Mouse (Mus musculus) neural tube, embryonic 15.5 days (tissue): ENCODE measurements around the gene Cs. TPM values are rescaled to one million over a fixed set of nuclear protein-coding genes. Genes with fewer than 3 reads are reported as not detected.
A peak's percentile ranks its signal among the peaks of the same experiment; 100 is the strongest.
"Not testable (repeated sequence)": the region's sequence is repeated elsewhere in the genome, so short reads cannot be mapped to it uniquely, and the experiment has no call there.

ENCODE experiments used
- ATAC-seq: fragments of 200-750 bp; cut with Nextera tagmentation; 2 replicates; pipeline ENCODE4 v1.8.0; 2017; ENCODE audit warnings: mild to moderate bottlenecking, moderate TSS enrichment, moderate library complexity; ENCODE audit not compliant: low FRiP score
- H3K27ac ChIP-seq: fragments of 300-500 bp; sonication (generic); replicated peaks from 2 replicates; pipeline ENCODE4 v1.5.1; 2015; ENCODE audit warnings: mild to moderate bottlenecking, inconsistent platforms
- H3K27me3 ChIP-seq: fragments of 300-500 bp; sonication (generic); replicated peaks from 2 replicates; pipeline ENCODE4 v1.6.1; 2015; ENCODE audit warnings: inconsistent platforms
- H3K36me3 ChIP-seq: fragments of 300-500 bp; sonication (generic); 2 replicates; pipeline ENCODE4 v1.6.1; 2015; ENCODE audit warnings: inconsistent platforms
- H3K4me1 ChIP-seq: fragments of 300-500 bp; sonication (generic); 2 replicates; pipeline ENCODE4 v1.6.1; 2015; ENCODE audit warnings: inconsistent platforms
- H3K4me2 ChIP-seq: fragments of 300-500 bp; sonication (generic); 2 replicates; pipeline ENCODE4 v1.6.1; 2015; ENCODE audit warnings: inconsistent platforms, mild to moderate bottlenecking, moderate library complexity
- H3K4me3 ChIP-seq: fragments of 300-500 bp; sonication (generic); replicated peaks from 2 replicates; pipeline ENCODE4 v1.5.1; 2015; ENCODE audit warnings: mild to moderate bottlenecking, inconsistent platforms
- H3K9ac ChIP-seq: fragments of 300-500 bp; sonication (generic); replicated peaks from 2 replicates; pipeline ENCODE4 v1.6.1; 2015; ENCODE audit warnings: mild to moderate bottlenecking, inconsistent platforms
- H3K9me3 ChIP-seq: fragments of 300-500 bp; sonication (generic); replicated peaks from 2 replicates; pipeline ENCODE4 v1.6.1; 2016; ENCODE audit warnings: inconsistent platforms
- WGBS: fragments of 180-500 bp; shearing (Covaris S2); methylation state at CpG from one replicate; pipeline ENCODE4 v1.1.7; 2015; ENCODE audit warnings: mixed read lengths; 5-methylcytosine and 5-hydroxymethylcytosine counted together
- polyA plus RNA-seq: library from polyadenylated mRNA; unstranded; fragments of >200 nt; fragmentation: Nextera tagmentation; extraction: Ambion mirVana; gene quantifications from 2 replicates; pipeline ENCODE4 v1.2.1, GENCODE M21; 2015

Gene Cs
- polyA plus RNA-seq, 1 experiment from 2014 or later, result 268 TPM

DNA sequence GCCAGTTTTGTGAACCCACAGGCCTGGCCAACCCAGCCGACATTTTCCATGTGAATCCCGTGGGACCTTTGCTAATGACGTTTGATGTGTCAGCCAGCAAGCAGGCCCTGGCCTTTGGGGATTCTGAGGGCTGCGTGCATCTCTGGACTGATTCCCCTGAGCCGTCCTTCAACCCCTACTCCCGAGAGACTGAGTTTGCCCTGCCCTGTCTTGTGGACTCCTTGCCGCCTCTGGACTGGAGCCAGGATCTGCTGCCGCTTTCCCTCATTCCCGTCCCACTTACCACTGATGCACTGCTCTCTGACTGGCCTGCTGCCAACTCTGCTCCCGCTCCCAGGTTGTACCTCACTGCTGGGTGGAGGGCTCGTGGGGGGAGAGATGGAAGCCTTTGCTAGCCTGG lies 27.4 kb upstream of the Cs start:
- peak; percentile 14; the same call in 1 of the 2 replicates for ATAC-seq
- Histone ChIP-seq H3K27me3 (no peaks in the 10 kb centered on the region), H3K4me2 (no peak overlapping the region), H3K9me3 (no peaks in the 10 kb centered on the region), H3K36me3 (peaks cover 47% of the 10 kb centered on the region), H3K27ac (peak overlapping the region; percentile 9; the same call in 1 of the 2 replicates), H3K4me1 (peaks cover 9% of the 10 kb centered on the region), H3K9ac (0 out of 2 replicates have a peak overlapping the region, but pooled peaks have one; percentile 14), H3K4me3 (no peak overlapping the region)
- 50% methylated on average over 11 of the region's 11 CpGs for WGBS

DNA sequence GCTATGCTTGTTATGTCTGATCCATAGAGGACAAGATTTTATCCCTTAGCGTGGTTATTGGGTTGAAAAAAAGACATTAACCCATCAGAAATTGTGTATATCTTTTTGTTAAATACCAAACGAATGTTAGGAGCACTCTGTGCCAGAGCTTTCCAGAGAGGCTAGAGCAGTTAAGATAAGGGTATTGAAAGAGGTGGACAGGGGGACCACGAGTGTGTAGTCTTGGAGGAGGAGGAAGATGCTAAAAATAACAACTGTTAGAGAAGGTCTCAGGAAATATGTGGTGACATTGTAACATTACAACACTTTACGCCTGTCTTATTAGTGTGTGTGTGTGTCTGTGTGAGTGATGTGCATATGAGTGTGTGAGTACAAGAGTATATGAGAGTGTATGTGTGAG lies 26.6 kb upstream of the Cs start:
- Histone ChIP-seq H3K9me3 (no peaks in the 10 kb centered on the region), H3K4me1 (peaks cover 9% of the 10 kb centered on the region), H3K27ac (no peak overlapping the region), H3K27me3 (no peaks in the 10 kb centered on the region), H3K4me3 (no peak overlapping the region), H3K9ac (no peak overlapping the region), H3K36me3 (peaks cover 54% of the 10 kb centered on the region), H3K4me2 (no peak overlapping the region)
- 90% methylated on average over 4 of the region's 4 CpGs for WGBS
- no peak for ATAC-seq

DNA sequence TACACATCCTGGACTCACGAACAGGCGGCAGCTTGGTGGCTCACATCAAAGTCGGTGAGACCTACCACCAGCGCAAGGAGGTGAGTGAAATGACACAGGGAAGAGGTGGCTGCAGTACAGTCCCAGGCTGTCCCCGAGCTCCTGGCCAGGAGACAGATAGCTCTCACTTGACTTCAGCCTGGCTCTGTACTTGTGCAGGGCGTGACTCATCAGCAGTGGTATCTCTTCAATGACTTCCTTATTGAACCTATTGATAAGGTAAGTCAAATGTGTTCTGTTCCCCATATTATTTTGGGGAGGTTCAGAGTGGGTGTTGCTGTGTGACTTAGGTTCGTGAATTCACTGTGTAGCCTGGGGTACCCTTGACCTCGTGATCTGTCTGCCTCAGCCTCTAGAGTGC lies 22.0 kb upstream of the Cs start:
- no peak overlapping the region for H3K27ac ChIP-seq
- no peak overlapping the region for H3K4me2 ChIP-seq
- WGBS, result 93% methylated on average over 8 of the region's 8 CpGs
- peaks cover 75% of the 10 kb centered on the region for H3K36me3 ChIP-seq
- H3K4me3 ChIP-seq, result no peak overlapping the region
- no peak for ATAC-seq
- no peak overlapping the region for H3K9ac ChIP-seq
- peaks cover under 1% of the 10 kb centered on the region; the same call in 1 of the 2 replicates for H3K4me1 ChIP-seq
- H3K9me3 ChIP-seq, result no peaks in the 10 kb centered on the region
- H3K27me3 ChIP-seq, result no peaks in the 10 kb centered on the region

DNA sequence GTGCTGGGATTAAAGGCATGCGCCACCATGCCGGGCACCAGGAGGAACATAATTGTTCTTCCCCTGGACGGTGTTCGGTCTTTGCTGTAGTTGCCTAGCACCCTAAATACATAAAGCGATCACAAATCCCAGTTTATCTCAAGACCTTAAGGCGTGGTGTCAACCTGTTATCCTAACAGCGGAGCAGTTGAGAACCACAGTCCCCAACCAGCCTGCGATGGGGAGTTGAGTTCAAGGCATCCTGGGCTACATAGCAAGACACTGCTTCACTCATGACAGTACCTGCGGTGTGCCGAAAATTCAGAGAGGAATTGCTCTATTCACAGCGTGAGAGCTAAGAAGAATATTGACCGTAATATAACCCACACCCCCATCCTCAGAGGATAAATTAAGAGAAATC lies 15.9 kb upstream of the Cs start:
- Histone ChIP-seq H3K9ac (peak overlapping the region; percentile 23; the same call in 1 of the 2 replicates), H3K9me3 (no peaks in the 10 kb centered on the region), H3K4me1 (peaks cover 19% of the 10 kb centered on the region), H3K27me3 (no peaks in the 10 kb centered on the region), H3K4me3 (peak overlapping the region; percentile 91), H3K36me3 (peaks cover 54% of the 10 kb centered on the region), H3K27ac (peak overlapping the region; percentile 46; the same call in 1 of the 2 replicates), H3K4me2 (peak overlapping the region; percentile 77)
- 61% methylated on average over 12 of the region's 12 CpGs for WGBS
- ATAC-seq, result no peak

- Histone ChIP-seq H3K27me3 (no peaks in the 10 kb centered on the region), H3K9ac (peak within 1 kb of the TSS; percentile 99), H3K36me3 (peaks cover 56% of the 10 kb centered on the region)
Measured at GRCm38 (mm10) chr10:128322141-128323108, 15.1 kb upstream of the Cs start, which contains the start of gene Cnpy2. TSS of gene Cnpy2 (plus strand) at chr10:128322459.

DNA sequence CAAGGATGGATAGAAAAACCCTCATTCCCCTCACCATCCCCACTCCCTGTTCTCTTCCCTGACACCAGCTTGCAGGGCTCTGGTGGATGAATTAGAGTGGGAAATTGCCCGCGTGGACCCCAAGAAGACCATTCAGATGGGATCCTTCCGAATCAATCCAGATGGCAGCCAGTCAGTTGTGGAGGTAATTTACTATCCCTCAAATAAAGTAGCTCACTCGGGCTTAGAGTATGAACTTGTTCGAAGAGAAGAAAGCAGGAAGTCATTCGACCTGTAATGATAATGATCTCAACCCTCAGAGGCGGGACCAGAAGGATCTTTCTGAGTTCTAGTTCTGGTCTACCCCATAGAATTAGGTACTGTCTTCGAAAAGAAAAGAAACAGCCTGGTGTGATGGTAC lies 14.0 kb upstream of the Cs start:
- peak overlapping the region; percentile 97; the same call in 1 of the 2 replicates for H3K27ac ChIP-seq
- H3K4me3 ChIP-seq, result peak overlapping the region; percentile 91
- peaks cover 54% of the 10 kb centered on the region for H3K36me3 ChIP-seq
- H3K27me3 ChIP-seq, result no peaks in the 10 kb centered on the region
- WGBS, result 69% methylated on average over 8 of the region's 8 CpGs
- no peak for ATAC-seq
- peak overlapping the region; percentile 99 for H3K9ac ChIP-seq
- H3K9me3 ChIP-seq, result no peaks in the 10 kb centered on the region
- peak overlapping the region; percentile 77 for H3K4me2 ChIP-seq
- peaks cover 19% of the 10 kb centered on the region for H3K4me1 ChIP-seq

More at GRCm38 (mm10) chr10:128322141-128323108, 15.1 kb upstream of the Cs start, which contains the start of gene Cnpy2:
- peak; percentile 93 for ATAC-seq
- peak within 1 kb of the TSS; percentile 91 for H3K4me3 ChIP-seq
- peak within 1 kb of the TSS; percentile 77 for H3K4me2 ChIP-seq
- peaks cover 19% of the 10 kb centered on the region for H3K4me1 ChIP-seq
- under 1% methylated on average over 40 of the region's 40 CpGs for whole genome bisulfite sequencing
- peak within 1 kb of the TSS; percentile 97 for H3K27ac ChIP-seq
- no peaks in the 10 kb centered on the region for H3K9me3 ChIP-seq

GRCm38 (mm10) chr10:128326825-128327224 lies 10.7 kb upstream of the Cs start:
- Histone ChIP-seq H3K9ac (no peak overlapping the region), H3K4me3 (no peak overlapping the region), H3K9me3 (no peaks in the 10 kb centered on the region), H3K36me3 (peaks cover 37% of the 10 kb centered on the region), H3K4me1 (peaks cover 14% of the 10 kb centered on the region), H3K27ac (no peak overlapping the region), H3K27me3 (no peaks in the 10 kb centered on the region), H3K4me2 (no peak overlapping the region)
- no peak for ATAC-seq
- WGBS, result 92% methylated on average over 8 of the region's 8 CpGs

GRCm38 (mm10) chr10:128327610-128328009 lies 9.9 kb upstream of the Cs start:
- H3K9ac ChIP-seq, result no peak overlapping the region
- ATAC-seq, result no peak
- no peaks in the 10 kb centered on the region for H3K9me3 ChIP-seq
- H3K36me3 ChIP-seq, result peaks cover 37% of the 10 kb centered on the region
- H3K4me1 ChIP-seq, result peaks cover 14% of the 10 kb centered on the region
- H3K27me3 ChIP-seq, result no peaks in the 10 kb centered on the region
- H3K4me2 ChIP-seq, result no peak overlapping the region
- WGBS, result 86% methylated on average over 10 of the region's 10 CpGs
- no peak overlapping the region for H3K27ac ChIP-seq
- no peak overlapping the region for H3K4me3 ChIP-seq

- not testable (repeated sequence) for ATAC-seq, H3K9ac ChIP-seq, H3K4me3 ChIP-seq, H3K9me3 ChIP-seq, H3K4me1 ChIP-seq, H3K4me2 ChIP-seq, H3K27me3 ChIP-seq, H3K27ac ChIP-seq
- 77% methylated on average over 6 of the region's 6 CpGs for WGBS
- peaks cover 15% of the 10 kb centered on the region for H3K36me3 ChIP-seq
Measured at GRCm38 (mm10) chr10:128332358-128333249, 4.9 kb upstream of the Cs start.

DNA sequence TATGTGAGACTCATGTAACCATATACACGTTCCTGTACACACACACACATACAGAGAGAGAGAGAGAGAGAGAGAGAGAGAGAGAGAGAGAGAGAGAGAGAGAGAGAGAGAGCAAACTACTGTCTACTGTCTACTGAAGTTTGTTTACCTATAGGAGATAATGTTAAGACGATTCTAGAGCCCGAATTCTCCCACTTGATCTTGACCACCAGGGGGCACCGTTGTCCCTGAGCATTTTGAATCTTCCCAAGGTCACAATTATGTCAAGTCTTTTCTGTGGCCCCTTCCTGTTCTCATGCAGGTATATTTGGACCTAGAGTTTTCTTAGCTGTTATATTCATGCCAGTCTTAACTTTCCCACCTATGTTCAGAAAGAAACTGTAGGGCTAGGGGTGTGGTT lies 2.0 kb upstream of the Cs start:
- Histone ChIP-seq H3K36me3 (0 out of 2 replicates have a peak, but pooled peaks cover under 1% of the 10 kb centered on the region), H3K4me2 (no peak overlapping the region), H3K4me3 (no peak overlapping the region), H3K9me3 (no peaks in the 10 kb centered on the region), H3K4me1 (peaks cover 30% of the 10 kb centered on the region), H3K9ac (no peak overlapping the region), H3K27ac (no peak overlapping the region), H3K27me3 (no peaks in the 10 kb centered on the region)
- ATAC-seq, result no peak
- WGBS, result 5% methylated on average over 4 of the region's 4 CpGs

GRCm38 (mm10) chr10:128336195-128336594 lies 1.3 kb upstream of the Cs start:
- 92% methylated on average over 3 of the region's 3 CpGs for WGBS

More at GRCm38 (mm10) chr10:128336195-128336594, 1.3 kb upstream of the Cs start:
- no peaks in the 10 kb centered on the region for H3K27me3 ChIP-seq
- no peak overlapping the region for H3K9ac ChIP-seq
- peaks cover 30% of the 10 kb centered on the region for H3K4me1 ChIP-seq
- no peak overlapping the region for H3K27ac ChIP-seq
- H3K4me3 ChIP-seq, result no peak overlapping the region
- no peaks in the 10 kb centered on the region for H3K9me3 ChIP-seq
- ATAC-seq, result no peak
- H3K4me2 ChIP-seq, result no peak overlapping the region
- H3K36me3 ChIP-seq, result 0 out of 2 replicates have a peak, but pooled peaks cover 2% of the 10 kb centered on the region
